In the genomic region with DNA sequence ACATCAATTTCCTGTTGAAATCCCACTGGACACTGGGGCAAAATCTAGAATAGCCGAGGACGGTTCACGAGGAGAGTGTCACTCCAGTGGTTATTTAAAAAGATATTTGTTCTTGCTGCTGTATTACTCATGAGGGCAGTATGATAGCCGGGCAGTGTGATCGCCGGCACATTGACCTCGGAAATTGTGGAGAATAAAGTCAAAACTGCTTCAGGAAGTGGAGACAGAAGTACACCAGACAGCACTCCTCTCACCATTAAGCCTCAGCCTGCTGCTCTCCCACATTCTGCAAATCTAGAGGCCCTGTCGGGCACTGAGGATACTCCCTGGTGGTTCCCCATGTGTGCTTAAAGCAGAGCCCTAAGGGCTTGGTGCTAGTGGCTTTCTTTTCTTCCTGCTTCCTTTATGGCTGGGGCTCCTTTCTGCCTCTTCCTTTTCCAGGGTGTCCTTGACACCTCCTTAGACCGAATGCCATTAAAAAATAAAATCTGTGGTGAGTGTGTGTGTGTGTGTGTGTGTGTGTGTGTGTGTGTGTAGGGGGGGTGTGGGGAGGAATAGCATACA, we compare ENCODE assay signal across 13 mouse cellular contexts.
DNase-seq lines count a peak whose midpoint lies in the region; ATAC-seq and TF ChIP-seq lines count a peak whose summit lies in the region.
"Had no signal": no experiment of that assay in that cellular context is flagged by ENCODE, and none has a peak within 500 bp of the region (broad histone marks: within the 10 kb centered on the region; RNA-seq: fewer than 3 reads in every experiment).

No protein-coding gene starts in this region.

- H3K4me3 ChIP-seq in heart, embryonic 13.5 days = no peak overlapping the region
- H3K4me3 ChIP-seq in lung, embryonic 14.5 days (ENCODE audit: low read depth, low read length) = no peak overlapping the region
- H3K4me3 ChIP-seq in embryonic facial prominence, embryonic 10.5 days = no peak overlapping the region
- H3K4me3 ChIP-seq in liver, embryonic 13.5 days (replicated peaks) = no peak overlapping the region
- H3K4me3 ChIP-seq: erythroblast, embryonic 14.5 days; hindbrain, embryonic 12.5 days had no signal

- H3K4me1 ChIP-seq in heart, embryonic 13.5 days = peaks cover 35% of the 10 kb centered on the region
- H3K4me1 ChIP-seq in lung, embryonic 14.5 days (ENCODE audit: insufficient read depth) = peaks cover 11% of the 10 kb centered on the region
- peaks cover 32% of the 10 kb centered on the region for H3K4me1 ChIP-seq in embryonic facial prominence, embryonic 10.5 days
- peaks cover 27% of the 10 kb centered on the region for H3K4me1 ChIP-seq in liver, embryonic 13.5 days (replicated peaks)

- 54% methylated on average over 9 of the region's 9 CpGs for WGBS in heart, embryonic 13.5 days
- WGBS in lung, embryonic 14.5 days = 27% methylated on average over 9 of the region's 9 CpGs
- WGBS in embryonic facial prominence, embryonic 10.5 days = 54% methylated on average over 9 of the region's 9 CpGs
- 29% methylated on average over 9 of the region's 9 CpGs for WGBS in liver, embryonic 13.5 days (ENCODE audit: insufficient replicate concordance)

- DNase-seq in heart, postnatal 14 days = no peak
- no peak for DNase-seq in lung, embryonic 14.5 days
- DNase-seq in lung, postnatal 14 days = no peak
- DNase-seq in embryonic facial prominence, embryonic 10.5 days (ENCODE audit: low spot score) = no peak
- DNase-seq in liver, embryonic 13.5 days = no peak
- no peak for DNase-seq in right cerebral cortex, postnatal 14 days
- DNase-seq: kidney, postnatal 25 days; layer of hippocampus, postnatal 36 days; thymus, adult 2 months had no signal

- H3K27me3 ChIP-seq in heart, embryonic 13.5 days (replicated peaks) = no peaks in the 10 kb centered on the region
- no peaks in the 10 kb centered on the region for H3K27me3 ChIP-seq in lung, embryonic 14.5 days (ENCODE audit: insufficient read depth, low read length)
- 0 out of 2 replicates have a peak, but pooled peaks cover 7% of the 10 kb centered on the region for H3K27me3 ChIP-seq in embryonic facial prominence, embryonic 10.5 days (replicated peaks; ENCODE audit: low read depth, poor library complexity, severe bottlenecking)
- H3K27me3 ChIP-seq in liver, embryonic 13.5 days = no peaks in the 10 kb centered on the region
- H3K27me3 ChIP-seq: hindbrain, embryonic 12.5 days had no signal

- H3K36me3 ChIP-seq in heart, embryonic 13.5 days = no peaks in the 10 kb centered on the region
- H3K36me3 ChIP-seq in lung, embryonic 14.5 days (ENCODE audit: insufficient read depth) = no peaks in the 10 kb centered on the region
- H3K36me3 ChIP-seq in embryonic facial prominence, embryonic 10.5 days (replicated peaks) = no peaks in the 10 kb centered on the region
- no peaks in the 10 kb centered on the region for H3K36me3 ChIP-seq in liver, embryonic 13.5 days
- H3K36me3 ChIP-seq: hindbrain, embryonic 12.5 days had no signal

- TF ChIP-seq CTCF in lung, embryonic 14.5 days (IDR thresholded peaks at IDR 0.05; ENCODE audit: low read depth) = no peak

- intact Hi-C loops in heart, postnatal 14 days (cut with DNase I) = no loop called here

- no peak for ATAC-seq in heart, embryonic 13.5 days (ENCODE audit: extremely low read depth, insufficient number of reproducible peaks, low FRiP score, low TSS enrichment)
- no peak for ATAC-seq in lung, embryonic 14.5 days (ENCODE audit: insufficient read depth)
- no peak for ATAC-seq in liver, embryonic 13.5 days (ENCODE audit: low read depth)
- ATAC-seq: CD4-positive, CD25-positive, alpha-beta regulatory T cell, adult 4 months had no signal

- H3K27ac ChIP-seq in heart, embryonic 13.5 days (replicated peaks) = peak overlapping the region; percentile 49
- H3K27ac ChIP-seq in lung, embryonic 14.5 days (ENCODE audit: low read depth) = peak overlapping the region; percentile 72
- peak overlapping the region; percentile 48; the same call in 1 of the 2 replicates for H3K27ac ChIP-seq in embryonic facial prominence, embryonic 10.5 days (replicated peaks)
- H3K27ac ChIP-seq in liver, embryonic 13.5 days = peak overlapping the region; percentile 45; the same call in 1 of the 2 replicates
- H3K27ac ChIP-seq: hindbrain, embryonic 12.5 days had no signal

- no peak overlapping the region for H3K4me2 ChIP-seq in heart, embryonic 13.5 days
- H3K4me2 ChIP-seq in lung, embryonic 14.5 days = no peak overlapping the region
- H3K4me2 ChIP-seq in liver, embryonic 13.5 days = no peak overlapping the region
- H3K4me2 ChIP-seq: hindbrain, embryonic 12.5 days had no signal

- H3K9me3 ChIP-seq in heart, embryonic 13.5 days = no peaks in the 10 kb centered on the region
- no peaks in the 10 kb centered on the region for H3K9me3 ChIP-seq in lung, embryonic 14.5 days (ENCODE audit: low read depth, low read length)
- no peaks in the 10 kb centered on the region for H3K9me3 ChIP-seq in embryonic facial prominence, embryonic 10.5 days
- no peaks in the 10 kb centered on the region for H3K9me3 ChIP-seq in liver, embryonic 13.5 days (replicated peaks)
- H3K9me3 ChIP-seq: hindbrain, embryonic 12.5 days had no signal

- H3K9ac ChIP-seq in heart, embryonic 13.5 days = no peak overlapping the region
- no peak overlapping the region for H3K9ac ChIP-seq in lung, embryonic 14.5 days
- H3K9ac ChIP-seq in liver, embryonic 13.5 days = no peak overlapping the region
- H3K9ac ChIP-seq: hindbrain, embryonic 12.5 days had no signal
